Mouse (Mus musculus) cerebellum, adult 8-10 months (tissue): ENCODE measurements at regions not wholly inside any gene's neighbourhood (a gene's known extent, or its start where the extent isn't known, plus 50 kb on each side); places are given as distances from the start of the nearest gene placed in this dataset.

ENCODE experiments used
- DNase-seq: peaks from one replicate; pipeline ENCODE4 v3.0.0; 2022

DNA sequence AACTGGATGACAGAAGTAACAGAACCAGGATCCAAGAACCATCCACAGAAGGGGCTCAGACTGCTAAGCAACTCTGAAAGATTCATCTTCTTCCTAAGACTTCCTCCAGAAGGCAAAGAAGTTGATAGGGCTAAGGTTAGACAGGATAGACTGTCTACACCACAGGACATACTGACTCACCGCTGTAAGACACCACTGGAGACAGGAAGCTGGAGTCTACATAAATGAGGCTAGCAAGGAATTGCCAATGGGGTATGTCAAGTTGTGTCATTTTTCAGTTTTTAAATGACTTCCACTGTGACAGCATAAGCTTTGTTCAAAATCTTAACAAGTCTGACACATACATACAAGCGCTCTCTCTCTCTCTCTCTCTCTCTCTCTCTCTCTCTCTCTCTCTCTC, 645.4 kb upstream of the Gm10131 start:
- no peak for DNase-seq

DNA sequence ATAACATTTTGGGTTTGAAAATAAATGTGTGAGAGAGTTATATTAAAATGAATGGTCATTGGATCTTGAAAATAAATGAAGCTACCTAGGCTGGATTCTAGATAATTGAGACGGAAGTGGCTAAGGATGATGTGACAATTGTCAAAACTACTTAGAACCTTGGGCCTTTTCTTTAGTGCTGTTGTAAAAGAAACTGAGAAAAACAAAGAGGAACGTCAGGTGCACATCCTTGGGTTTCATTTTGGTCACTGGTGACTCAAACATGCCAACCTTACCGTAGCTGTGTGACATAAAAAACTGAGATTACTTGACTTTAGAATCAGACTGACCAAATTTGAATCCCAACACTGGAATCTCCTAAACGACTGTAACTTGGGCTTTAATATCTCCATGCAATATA, 644.6 kb upstream of the Gm10131 start:
- no peak for DNase-seq

DNA sequence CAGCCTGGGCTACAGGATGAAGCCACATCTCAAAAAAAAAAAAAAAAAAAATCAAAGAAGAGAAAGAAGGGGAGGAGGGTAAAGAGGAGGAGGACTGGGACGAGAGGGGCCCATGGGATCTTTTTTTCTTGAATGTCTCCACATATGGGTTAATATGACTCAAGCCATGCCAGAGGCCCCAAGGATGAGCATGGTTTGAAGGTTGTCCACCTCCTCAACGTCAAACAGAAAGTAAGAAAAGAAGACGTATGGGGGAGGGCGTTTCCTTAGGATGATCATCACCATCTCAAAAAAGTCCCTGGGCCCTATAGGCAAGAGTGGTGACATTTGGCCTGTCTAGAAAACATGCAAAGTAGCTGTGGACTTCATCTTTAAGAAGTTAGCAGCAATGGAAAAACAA, 643.9 kb upstream of the Gm10131 start:
- DNase-seq: no peak

DNA sequence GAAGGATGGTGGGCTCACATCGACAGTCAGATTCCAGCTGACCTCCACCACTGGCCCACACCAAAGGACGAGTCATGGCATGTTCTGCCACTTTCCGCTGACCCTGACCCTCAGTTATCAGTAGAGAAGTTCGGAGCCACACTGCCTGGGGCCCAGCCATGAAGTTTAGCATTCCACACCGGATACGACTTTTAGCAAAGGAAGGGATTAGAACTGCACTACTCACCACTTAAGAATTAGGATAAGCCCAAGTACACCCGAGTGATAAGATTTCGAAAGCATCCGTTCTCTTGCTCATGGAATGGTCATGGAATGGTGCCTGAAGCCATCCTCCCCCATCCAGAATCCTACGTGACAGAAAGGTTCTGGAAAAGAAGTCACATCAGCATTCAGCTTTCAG, 641.5 kb upstream of the Gm10131 start:
- DNase-seq: no peak

DNA sequence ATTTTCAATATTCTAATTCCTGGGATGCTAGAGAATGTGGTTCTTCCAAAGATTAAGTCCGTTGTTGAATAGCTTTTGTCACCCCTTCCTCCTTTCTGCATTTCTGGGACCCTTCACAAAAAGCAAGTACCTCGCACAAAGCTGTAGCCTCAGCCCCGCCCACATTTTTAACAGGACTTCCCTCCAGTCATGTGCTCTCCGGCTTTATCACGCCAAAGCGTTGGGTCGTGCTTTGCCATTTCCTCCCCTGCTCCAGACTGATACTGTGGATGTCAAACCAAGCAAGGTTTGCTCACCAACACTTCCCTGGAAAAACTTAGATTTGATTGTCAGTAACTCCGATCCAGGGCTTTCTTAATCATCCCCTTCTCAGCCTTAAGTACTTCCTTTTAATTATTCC, 637.0 kb upstream of the Gm10131 start:
- no peak for DNase-seq

DNA sequence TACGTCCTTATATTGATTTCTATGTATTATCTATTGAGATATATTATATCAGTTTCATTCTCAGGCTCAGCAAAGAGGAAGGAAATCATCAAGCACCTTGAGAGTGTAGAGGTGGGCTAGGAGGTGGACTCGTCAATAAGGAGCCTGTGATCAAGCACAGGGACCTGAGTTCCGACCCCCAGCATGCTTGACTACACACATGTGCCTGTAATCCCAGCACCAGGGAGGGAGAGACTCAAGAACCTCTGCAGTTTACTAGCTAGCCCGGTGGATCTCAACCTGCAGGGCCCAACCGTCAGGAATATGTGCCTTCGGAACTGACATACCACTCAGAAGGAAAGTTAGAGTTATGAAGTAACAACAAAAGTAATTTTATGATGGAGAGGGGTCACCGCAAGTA, 634.2 kb upstream of the Gm10131 start:
- DNase-seq: no peak

DNA sequence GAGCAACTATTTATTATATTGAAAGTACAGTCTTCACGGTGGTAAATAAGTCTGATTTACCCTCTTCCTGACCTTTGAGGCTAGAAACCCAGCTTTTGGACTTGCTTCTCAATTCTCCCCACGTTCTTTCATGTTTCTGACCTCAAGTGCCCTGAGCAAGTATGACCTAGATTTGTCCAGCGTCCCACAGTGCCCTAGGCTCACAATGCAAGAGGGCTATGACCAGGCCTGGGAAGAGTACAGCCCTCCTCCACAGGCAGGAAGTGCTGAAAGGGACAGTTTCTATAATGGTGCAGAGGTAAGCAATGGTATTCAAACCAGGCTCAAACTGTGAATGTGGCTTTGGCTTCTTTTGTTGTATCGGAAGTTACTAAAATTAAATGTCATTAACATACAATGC, 633.1 kb upstream of the Gm10131 start:
- no peak for DNase-seq

DNA sequence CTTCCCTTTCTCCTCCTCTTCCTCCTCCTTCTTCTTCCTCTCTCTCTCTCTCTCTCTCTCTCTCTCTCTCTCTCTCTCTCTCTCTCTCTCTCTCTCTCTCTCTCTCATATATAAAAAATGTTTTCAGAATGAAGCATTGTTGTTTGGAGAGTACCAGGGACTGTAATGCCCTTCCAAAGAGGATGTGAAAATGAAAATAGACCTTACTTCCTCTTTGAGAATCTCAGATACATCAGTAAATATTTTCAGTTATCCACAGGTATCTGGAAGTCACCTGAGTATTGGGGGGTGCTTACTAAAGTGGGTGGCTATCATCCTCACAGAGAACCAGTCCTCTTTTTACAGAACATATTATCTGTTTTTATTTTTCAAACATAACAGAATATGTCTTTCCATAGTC, 632.6 kb upstream of the Gm10131 start:
- DNase-seq: no peak

DNA sequence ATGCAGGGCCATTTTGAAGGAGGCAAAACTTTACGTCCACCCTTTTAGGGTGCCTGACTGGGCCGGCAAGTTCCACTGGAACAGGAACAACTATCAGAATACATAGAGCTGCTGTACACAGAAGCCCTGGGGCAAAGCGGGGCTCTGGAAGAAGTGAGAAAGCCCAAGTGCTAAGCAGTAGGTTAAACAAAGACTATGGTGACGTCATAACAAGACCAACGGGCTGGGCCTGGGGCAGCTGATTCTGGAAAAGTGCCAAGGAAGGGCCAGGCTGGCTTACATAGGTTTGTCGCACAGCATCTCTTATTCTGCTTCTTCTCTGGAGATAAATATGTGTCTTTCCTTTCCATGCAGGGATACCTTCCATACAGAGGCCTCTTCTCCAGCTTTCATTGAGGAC, 631.6 kb upstream of the Gm10131 start:
- no peak for DNase-seq

DNA sequence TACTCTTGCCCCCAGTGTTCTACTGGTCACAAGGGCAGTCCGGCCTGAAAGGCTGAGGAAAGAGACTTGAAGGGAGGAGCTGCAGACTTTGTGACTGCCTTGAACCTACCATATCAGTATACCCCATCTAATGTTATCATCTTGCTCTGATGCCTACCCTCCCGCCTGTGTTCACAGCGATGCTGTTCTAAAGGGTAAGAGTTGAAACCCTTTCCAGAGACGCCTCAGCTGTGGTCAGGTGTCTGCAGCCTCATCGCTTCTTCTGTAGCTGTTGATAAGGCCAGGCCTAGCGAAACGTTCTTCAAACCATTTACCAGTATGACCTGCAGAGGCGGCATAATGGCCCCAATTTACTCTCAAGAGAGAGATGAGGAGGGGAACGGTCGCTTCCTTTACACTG, 629.3 kb upstream of the Gm10131 start:
- no peak for DNase-seq

DNA sequence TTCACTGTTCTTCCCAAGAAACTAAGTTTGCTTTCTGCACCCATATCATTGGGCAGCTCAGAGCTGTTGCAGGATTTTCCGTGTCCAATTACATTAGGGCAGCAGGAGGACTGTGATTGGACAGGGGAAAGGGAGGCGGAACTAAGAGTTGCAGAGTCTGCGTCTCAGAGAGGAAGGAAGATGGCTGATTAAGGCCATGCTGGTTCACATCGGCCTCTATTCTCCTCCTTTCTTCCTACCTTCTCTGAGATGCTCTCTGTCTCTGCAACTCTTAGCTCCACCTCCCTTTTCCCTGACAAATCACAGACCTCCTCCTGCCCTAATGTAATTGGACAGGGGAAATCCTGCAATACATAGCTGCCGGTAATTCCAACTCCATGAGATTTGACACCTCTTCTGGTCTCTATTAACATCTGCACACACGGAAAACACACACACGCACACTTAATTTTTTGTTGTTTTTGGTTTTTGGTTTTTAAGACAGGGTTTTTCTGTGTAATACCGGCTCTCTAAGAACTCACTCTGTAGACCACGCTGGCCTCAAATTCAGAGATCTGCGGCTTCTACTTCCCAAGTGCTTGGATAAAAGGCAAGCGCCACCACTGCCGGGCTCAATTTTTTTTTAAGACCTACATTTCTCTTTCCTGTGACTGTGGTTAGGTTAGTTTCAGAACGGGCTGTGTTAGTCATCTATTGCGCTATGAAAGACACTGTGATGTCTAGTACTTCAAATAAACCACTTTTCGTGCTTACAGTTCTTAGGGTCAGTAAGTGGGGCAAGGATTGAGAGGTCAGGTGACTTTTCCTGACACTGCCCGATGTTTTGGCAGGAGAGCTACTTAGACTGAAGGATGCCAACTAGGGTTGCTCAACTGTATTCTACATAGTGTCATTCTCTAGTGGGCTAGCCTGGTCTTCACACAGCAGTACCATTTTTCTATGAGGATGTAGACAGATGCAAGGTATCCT, 628.6 kb upstream of the Gm10131 start:
- no peak for DNase-seq

DNA sequence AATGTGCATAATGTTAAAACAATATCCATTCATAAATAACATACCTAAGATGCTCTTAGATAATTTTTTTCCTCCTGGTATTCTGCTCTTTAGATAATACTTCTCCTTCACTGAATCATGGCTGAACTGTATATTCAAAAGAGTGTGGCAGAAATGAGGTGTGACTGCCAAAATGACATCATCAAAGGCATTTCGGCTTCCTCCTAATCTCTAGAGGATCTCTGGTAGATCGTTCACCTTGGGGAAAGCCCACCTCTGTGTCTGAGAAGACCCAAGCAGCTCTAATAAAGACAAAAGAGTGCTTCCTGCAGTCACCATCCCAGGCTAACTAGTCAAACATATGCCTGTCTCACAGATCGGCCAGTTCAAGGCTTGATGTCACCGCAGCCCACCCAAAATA, 624.7 kb upstream of the Gm10131 start:
- DNase-seq: no peak

DNA sequence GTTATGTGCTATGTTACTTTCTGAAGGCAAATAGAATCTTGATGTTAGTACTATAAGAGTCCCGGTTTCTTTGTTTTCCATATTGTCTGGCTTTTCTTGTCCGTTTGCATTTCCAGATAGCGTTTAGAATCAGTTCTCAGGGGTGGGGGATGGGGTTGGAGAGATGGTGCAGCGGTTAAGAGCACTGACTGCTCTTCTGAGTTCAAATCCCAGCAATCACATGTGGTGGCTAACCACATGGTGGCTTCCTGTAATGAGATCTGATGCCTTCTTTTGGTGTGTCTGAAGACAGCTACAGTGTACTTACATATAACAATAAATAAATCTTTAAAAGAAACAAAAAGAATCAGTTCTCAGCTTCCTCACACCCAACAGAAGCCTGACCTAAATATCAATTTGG, 623.5 kb upstream of the Gm10131 start:
- no peak for DNase-seq

DNA sequence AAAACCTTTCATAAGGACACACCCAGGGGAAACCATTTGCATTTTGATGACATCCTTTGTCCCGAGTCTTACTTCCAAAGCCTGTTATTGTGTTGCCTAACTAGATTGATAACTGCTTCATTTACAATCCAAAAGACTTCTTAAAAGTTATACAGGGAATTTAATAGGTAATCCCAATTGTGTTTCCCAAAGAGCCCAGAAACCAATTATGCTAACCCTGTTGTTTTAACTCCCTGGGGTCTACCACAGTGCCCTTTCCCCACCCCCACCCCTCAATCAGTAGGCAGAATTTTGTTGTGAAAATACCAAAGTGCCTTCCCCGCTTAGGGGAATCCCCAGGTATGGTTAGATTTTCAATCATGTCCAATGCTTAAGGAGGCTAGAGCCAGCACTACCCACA, 621.3 kb upstream of the Gm10131 start:
- DNase-seq: no peak

DNA sequence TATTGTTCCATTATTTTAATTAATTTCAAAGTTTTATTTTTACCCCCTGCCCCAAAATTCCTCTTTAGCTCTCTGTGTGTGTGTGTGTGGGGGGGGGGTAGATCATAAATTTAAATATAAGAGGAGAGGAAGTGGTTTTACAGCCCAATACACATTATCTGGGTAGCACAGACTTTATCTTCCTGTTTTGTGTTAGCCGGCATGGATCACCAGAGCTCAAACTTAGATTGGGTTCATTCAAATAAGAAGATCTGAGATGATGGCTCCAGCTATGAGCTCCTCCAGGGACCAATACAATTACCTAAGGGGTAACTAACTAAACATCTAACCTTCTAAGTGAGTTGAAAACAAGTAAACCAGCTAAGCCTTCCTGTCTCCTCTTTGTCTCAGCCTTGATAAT, 620.8 kb upstream of the Gm10131 start:
- DNase-seq: no peak

DNA sequence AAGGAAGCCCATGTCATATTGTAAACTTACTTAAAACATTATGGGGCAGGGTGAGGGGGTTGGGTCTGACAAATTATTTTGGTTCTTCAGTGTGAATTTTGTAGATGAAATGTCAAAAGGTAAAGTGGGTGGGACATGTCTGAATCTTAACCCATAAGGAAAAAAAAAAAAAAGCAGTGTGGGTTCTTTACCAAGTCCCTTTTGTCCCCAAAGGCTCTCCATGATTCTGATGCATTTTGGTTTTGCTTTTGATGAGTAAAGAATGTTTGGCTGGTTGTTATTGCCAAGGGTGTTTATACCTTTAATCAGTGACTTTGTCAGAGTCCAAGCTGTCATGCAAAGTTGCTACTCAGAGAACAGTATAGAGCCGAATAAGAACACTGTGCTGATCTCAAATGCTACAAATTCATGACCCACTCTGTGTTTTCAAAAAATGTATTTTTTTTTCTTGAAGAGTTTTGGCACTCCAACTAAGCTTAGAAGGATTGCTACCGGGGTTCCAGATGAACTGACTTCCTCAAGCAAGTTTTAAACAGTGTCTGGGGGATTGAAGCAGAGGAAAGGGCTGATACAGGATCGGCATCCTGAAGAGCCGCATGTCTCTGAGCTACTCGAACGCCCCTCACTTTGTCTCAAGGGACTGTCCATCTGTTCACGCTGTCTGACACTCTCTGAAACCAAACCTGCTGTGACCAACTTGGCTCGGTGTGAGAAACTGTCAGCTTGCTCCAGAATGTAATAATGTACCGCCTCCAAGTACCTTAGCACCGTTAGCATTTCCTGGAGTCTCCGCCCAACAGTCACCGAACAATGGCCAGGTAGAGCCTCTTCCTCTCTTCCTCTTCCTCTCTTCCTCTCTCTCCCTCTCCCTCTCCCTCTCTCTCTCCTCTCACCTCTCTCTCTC, 619.8 kb upstream of the Gm10131 start:
- peak; percentile 22 for DNase-seq

DNA sequence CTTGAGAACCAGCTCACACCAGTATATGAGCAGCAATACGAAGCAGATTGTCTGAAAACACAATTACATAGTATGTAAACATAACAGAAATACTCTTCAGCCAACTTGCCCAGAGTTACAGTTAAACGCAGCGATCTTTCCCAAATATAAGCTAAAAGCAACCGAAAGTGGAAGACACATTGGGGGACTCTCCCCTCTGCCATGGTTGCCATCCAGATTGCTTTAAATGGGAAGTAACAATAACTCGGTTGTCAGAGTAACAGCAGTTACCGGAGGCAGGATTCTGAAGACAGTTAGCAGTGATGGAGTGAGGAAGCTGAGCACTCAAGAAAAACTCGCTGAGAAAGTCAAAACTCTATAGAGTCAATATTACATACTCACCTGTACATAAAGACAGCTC, 618.0 kb upstream of the Gm10131 start:
- DNase-seq: no peak

DNA sequence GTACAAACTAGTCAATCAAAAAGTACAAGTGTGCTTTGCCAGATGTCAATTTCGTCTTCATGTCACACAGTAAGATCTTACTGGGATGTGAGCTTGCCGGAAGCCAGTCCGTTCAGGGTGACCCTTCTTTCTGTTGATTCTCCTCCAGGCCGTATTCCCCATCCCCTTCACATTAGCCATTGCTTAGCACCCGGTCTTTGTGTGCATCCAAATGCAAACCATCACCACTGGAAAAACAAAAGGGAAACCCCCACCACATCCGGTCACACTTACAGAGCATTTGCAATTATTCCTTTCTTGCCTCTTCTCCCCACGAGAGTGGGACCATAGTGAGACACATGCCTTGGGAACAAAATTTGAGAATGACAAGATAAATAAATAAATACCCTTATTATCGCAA, 616.2 kb upstream of the Gm10131 start:
- no peak for DNase-seq

DNA sequence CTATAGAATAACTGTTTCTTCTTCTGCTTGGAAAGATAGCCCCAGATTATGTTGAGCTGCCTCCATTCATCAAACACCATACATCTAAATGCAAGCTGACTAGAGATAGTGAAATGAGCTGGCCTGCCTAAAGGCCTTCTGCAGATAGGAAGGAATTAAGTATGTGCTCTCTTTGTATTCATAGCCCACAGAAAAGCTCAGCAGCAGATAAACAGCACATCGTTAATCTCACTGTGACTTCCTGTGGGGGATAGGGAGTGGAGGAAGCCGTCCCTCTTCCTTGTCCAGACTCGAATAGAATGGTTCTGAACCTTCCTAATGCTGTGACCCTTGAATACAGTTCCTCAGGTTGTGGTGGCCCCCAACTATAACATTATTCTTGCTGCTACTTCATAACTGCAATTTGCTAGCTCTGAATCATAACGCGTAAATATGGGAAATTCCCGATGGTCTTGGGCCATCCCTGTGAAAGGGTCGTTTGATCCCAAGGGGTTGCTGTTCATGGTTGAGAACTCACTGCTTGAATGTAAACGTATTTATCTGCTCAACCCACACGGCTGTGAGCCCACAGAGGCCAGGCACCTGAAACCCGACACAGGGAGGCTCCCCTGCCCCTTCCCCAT, 614.7 kb upstream of the Gm10131 start:
- DNase-seq: no peak

DNA sequence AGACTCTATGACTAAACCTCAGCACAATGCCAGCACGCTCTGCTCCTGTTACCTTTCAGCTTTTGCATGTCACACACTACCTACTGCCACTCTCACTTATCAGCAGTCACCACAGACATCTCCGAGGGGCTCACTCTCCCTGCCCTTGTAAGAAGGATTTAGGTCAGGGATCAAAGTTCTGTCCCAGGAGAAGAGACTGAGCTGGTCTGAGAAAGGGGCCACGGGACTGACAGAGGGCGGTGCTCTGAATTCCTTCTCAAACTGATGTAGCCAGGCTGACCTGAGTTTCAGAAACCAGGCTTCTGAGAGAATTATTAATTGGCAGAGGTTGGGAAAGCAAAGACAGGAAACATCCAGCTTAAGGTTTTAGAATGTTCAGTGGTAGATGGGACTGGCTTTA, 614.0 kb upstream of the Gm10131 start:
- DNase-seq: no peak

DNA sequence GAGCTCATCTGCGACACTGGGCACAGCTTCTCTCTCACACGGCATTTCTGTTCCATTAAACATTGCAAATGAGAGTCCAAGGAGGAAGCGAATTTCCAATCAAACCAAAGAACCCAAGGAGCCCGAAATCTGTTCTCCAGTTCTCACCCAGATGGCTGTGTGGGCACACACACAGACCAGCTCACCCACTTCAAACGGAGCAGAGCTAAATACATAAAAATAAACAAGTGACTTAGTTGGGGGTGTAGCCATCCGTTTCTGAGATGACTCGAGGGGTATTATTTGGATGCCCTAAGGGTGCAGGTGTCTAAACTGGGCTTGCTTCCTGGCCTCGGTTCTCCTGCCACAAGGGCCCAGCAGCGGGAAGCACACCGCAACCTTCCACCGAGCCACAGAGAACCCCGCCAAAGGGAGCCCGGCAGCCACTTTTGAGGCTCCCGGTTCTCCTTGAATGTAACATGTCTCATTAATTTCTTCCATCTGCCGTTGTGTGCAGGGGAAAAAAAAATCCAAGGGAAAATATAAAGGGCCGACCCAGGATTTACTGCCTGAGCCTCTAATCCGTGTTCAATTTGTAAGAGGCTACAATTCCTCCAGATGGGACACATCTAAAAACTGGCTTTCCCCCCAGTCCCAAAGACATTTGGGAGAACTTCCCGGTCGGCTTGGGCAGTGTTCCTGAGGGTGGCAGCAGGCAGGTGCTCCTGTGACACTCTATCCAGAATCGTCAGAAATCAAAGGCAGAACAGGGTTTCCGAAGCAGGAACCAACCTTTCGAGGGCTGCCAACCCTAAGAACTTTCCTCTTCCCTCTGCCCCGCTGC, 598.6 kb upstream of the Gm10131 start:
- peak; percentile 62 for DNase-seq

DNA sequence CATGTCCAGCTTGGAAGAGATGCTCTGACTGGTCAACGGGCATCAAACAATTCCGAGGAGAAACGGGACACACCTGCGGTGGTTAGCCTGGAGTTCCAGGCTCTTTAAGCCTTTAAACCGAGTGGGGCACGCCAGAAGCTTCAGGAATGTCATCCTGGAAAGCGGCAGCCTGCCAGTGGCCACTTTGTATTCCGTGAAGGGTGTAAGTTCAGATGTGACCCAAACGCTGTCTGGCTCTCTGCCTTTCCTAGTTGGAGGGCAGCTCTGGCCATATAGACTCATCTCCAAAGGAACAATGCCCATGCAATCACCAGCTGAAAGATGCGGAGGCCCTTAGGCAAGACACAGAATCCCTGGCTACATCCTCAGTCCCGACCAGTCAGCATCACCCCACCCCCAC, 597.8 kb upstream of the Gm10131 start:
- DNase-seq: peak; percentile 35

DNA sequence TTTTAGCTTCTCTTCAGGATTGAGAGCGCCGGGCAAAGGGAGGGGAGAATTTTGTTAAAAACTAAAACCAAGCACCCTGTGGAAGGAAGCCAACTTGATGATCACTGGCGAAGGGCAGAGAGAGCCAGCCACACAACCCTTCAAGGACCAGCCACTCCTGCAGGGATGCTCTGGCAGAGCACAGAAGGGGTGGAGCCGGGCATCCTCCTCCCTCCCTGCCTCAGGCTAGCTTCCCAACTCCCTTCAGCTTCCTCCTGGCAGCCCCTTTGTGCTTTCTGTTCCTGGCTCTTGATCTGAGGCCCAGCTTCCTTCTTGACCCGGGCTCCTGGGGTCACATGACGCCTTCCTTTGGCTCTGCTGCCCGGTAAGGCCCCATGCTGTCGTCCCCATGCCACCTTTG, 591.8 kb upstream of the Gm10131 start:
- DNase-seq: no peak
